Mouse (Mus musculus) c-Kit-negative CD71-positive TER-119-positive erythroid progenitor cells, embryonic 14.5 days (primary cell): ENCODE results near the gene Tenm3.

Experiments
- DNase-seq: peaks from one replicate; pipeline ENCODE4 v3.0.0-alpha.2; 2013; ENCODE audit warnings: low read depth, low spot score

Tenm3 gene

GRCm38 (mm10) chr8:48456328-48457124, 387.2 kb downstream of the Tenm3 start:
- DNase-seq = no peak

- no peak for DNase-seq
Measured at GRCm38 (mm10) chr8:48451247-48451635, 392.5 kb downstream of the Tenm3 start.

- DNase-seq = no peak
Measured at GRCm38 (mm10) chr8:48450397-48451246, 393.1 kb downstream of the Tenm3 start.

- no peak for DNase-seq
Measured at GRCm38 (mm10) chr8:48449625-48450024, 394.1 kb downstream of the Tenm3 start.

- no peak for DNase-seq
Measured at GRCm38 (mm10) chr8:48445690-48446089, 398.1 kb downstream of the Tenm3 start.

GRCm38 (mm10) chr8:48439491-48439890, 404.3 kb downstream of the Tenm3 start:
- DNase-seq = no peak

- DNase-seq = no peak
Measured at GRCm38 (mm10) chr8:48437523-48438207, 406.1 kb downstream of the Tenm3 start.

GRCm38 (mm10) chr8:48425101-48425500, 418.6 kb downstream of the Tenm3 start:
- no peak for DNase-seq

GRCm38 (mm10) chr8:48417714-48418113, 426.0 kb downstream of the Tenm3 start:
- DNase-seq = no peak

GRCm38 (mm10) chr8:48410916-48411315, 432.8 kb downstream of the Tenm3 start:
- no peak for DNase-seq

- no peak for DNase-seq
Measured at GRCm38 (mm10) chr8:48400572-48400972, 443.2 kb downstream of the Tenm3 start.

- DNase-seq = no peak
Measured at GRCm38 (mm10) chr8:48385833-48386232, 457.9 kb downstream of the Tenm3 start.

GRCm38 (mm10) chr8:48380035-48380434, 463.7 kb downstream of the Tenm3 start:
- DNase-seq = no peak

- no peak for DNase-seq
Measured at GRCm38 (mm10) chr8:48376774-48377173, 467.0 kb downstream of the Tenm3 start.

GRCm38 (mm10) chr8:48375183-48375582, 468.6 kb downstream of the Tenm3 start:
- no peak for DNase-seq

- DNase-seq = no peak
Measured at GRCm38 (mm10) chr8:48373404-48373803, 470.3 kb downstream of the Tenm3 start.

GRCm38 (mm10) chr8:48367164-48367563, 476.6 kb downstream of the Tenm3 start:
- no peak for DNase-seq

GRCm38 (mm10) chr8:48356849-48357248, 486.9 kb downstream of the Tenm3 start:
- no peak for DNase-seq

- no peak for DNase-seq
Measured at GRCm38 (mm10) chr8:48353458-48353857, 490.3 kb downstream of the Tenm3 start.

GRCm38 (mm10) chr8:48348901-48349300, 494.9 kb downstream of the Tenm3 start:
- no peak for DNase-seq

GRCm38 (mm10) chr8:48348386-48348785, 495.4 kb downstream of the Tenm3 start:
- DNase-seq = no peak

GRCm38 (mm10) chr8:48343067-48343420, 500.7 kb downstream of the Tenm3 start:
- DNase-seq = no peak
